Mouse (Mus musculus) C2C12 (cell line): ENCODE measurements around the gene Eln.

Source experiments
- CEBPB ChIP-seq: IDR thresholded peaks from one replicate; pipeline ENCODE4 v1.6.1; 2011; ENCODE audit warnings: low read depth, mild to moderate bottlenecking, control low read depth, moderate library complexity
- CTCF ChIP-seq: IDR thresholded peaks from one replicate; pipeline ENCODE4 v1.5.1; 2011; ENCODE audit not compliant: control insufficient read depth, insufficient read depth, insufficient read length
- FOSL1 ChIP-seq: IDR thresholded peaks from one replicate; pipeline ENCODE4 v1.8.0; 2011; ENCODE audit warnings: mild to moderate bottlenecking, low read length; ENCODE audit not compliant: poor library complexity, insufficient read depth, severe bottlenecking
- MAX ChIP-seq: IDR thresholded peaks from one replicate; pipeline ENCODE4 v1.6.1; 2011; ENCODE audit warnings: mild to moderate bottlenecking, control low read depth
- MYOD1 ChIP-seq: IDR thresholded peaks from one replicate; pipeline ENCODE4 v1.6.1; 2011; ENCODE audit warnings: low read depth; ENCODE audit not compliant: control insufficient read depth, insufficient read length
- MYOG ChIP-seq: IDR thresholded peaks from one replicate; pipeline ENCODE4 v1.6.1; 2011; ENCODE audit not compliant: control insufficient read depth, insufficient read length; ENCODE audit errors: extremely low read depth
- USF1 ChIP-seq: IDR thresholded peaks from one replicate; pipeline ENCODE4 v1.6.1; 2011; ENCODE audit warnings: low read depth, mild to moderate bottlenecking, control low read depth, moderate library complexity

GRCm38 (mm10) chr5:134745801-134746200 is 1.3 kb downstream of the Eln start:
- TF ChIP-seq CTCF, result no peak
- TF ChIP-seq USF1, result no peak
- TF ChIP-seq MAX, result no peak
- no peak for TF ChIP-seq CEBPB
- TF ChIP-seq MYOG, result no peak
- TF ChIP-seq FOSL1, result no peak
- TF ChIP-seq MYOD1, result no peak
